Mouse (Mus musculus) kidney, embryonic 15.5 days (tissue): ENCODE measurements around the gene Csf2rb. TPM values are rescaled to one million over a fixed set of nuclear protein-coding genes. Genes with fewer than 3 reads are reported as not detected.
"Not testable (repeated sequence)": the region's sequence is repeated elsewhere in the genome, so short reads cannot be mapped to it uniquely, and the experiment has no call there.

ENCODE experiments used
- ATAC-seq: fragments of 200-750 bp; cut with Nextera tagmentation; replicated peaks from 2 replicates; pipeline ENCODE4 v1.8.0; 2017; ENCODE audit warnings: moderate TSS enrichment; ENCODE audit not compliant: low FRiP score
- H3K27ac ChIP-seq: fragments of 300-500 bp; sonication (generic); 2 replicates; pipeline ENCODE4 v1.5.1; 2015; ENCODE audit warnings: mild to moderate bottlenecking, inconsistent platforms
- H3K27me3 ChIP-seq: fragments of 300-500 bp; sonication (generic); 2 replicates; pipeline ENCODE4 v1.6.1; 2015; ENCODE audit warnings: inconsistent platforms
- H3K36me3 ChIP-seq: fragments of 300-500 bp; sonication (generic); 2 replicates; pipeline ENCODE4 v1.6.1; 2015; ENCODE audit warnings: inconsistent platforms
- H3K4me1 ChIP-seq: fragments of 300-500 bp; sonication (generic); 2 replicates; pipeline ENCODE4 v1.6.1; 2015; ENCODE audit warnings: inconsistent platforms
- H3K4me2 ChIP-seq: fragments of 300-500 bp; sonication (generic); 2 replicates; pipeline ENCODE4 v1.6.1; 2015; ENCODE audit warnings: moderate library complexity, mild to moderate bottlenecking, inconsistent platforms
- H3K4me3 ChIP-seq: fragments of 300-500 bp; sonication (generic); replicated peaks from 2 replicates; pipeline ENCODE4 v1.5.1; 2015; ENCODE audit warnings: mild to moderate bottlenecking, inconsistent platforms
- H3K9ac ChIP-seq: fragments of 300-500 bp; sonication (generic); 2 replicates; pipeline ENCODE4 v1.6.1; 2015; ENCODE audit warnings: mild to moderate bottlenecking, inconsistent platforms
- H3K9me3 ChIP-seq: fragments of 300-500 bp; sonication (generic); replicated peaks from 2 replicates; pipeline ENCODE4 v1.6.1; 2016; ENCODE audit warnings: inconsistent platforms
- WGBS: fragments of 180-500 bp; shearing (Covaris S2); methylation state at CpG from one replicate; pipeline ENCODE4 v1.1.7; 2015; ENCODE audit warnings: mixed read lengths; 5-methylcytosine and 5-hydroxymethylcytosine counted together
- polyA plus RNA-seq: library from polyadenylated mRNA; unstranded; fragments of >200 nt; fragmentation: Nextera tagmentation; extraction: Ambion mirVana; gene quantifications from 2 replicates; pipeline ENCODE4 v1.2.1, GENCODE M21; 2015

Gene Csf2rb
- polyA plus RNA-seq, 1 experiment from 2014 or later, result 1.2 TPM

GRCm38 (mm10) chr15:78309865-78310264, 15.7 kb upstream of the Csf2rb start:
- H3K27ac ChIP-seq, result no peak overlapping the region

GRCm38 (mm10) chr15:78310971-78311370, 14.6 kb upstream of the Csf2rb start:
- Histone ChIP-seq H3K36me3 (no peaks in the 10 kb centered on the region), H3K4me2 (no peak overlapping the region), H3K9ac (no peak overlapping the region), H3K4me3 (no peak overlapping the region), H3K4me1 (peaks cover 3% of the 10 kb centered on the region; the same call in 1 of the 2 replicates), H3K27me3 (no peaks in the 10 kb centered on the region), H3K9me3 (no peaks in the 10 kb centered on the region), H3K27ac (no peak overlapping the region)
- no peak for ATAC-seq
- 70% methylated on average over 4 of the region's 4 CpGs for WGBS

More at GRCm38 (mm10) chr15:78309865-78310264, 15.7 kb upstream of the Csf2rb start:
- H3K9ac ChIP-seq, result no peak overlapping the region
- no peaks in the 10 kb centered on the region for H3K27me3 ChIP-seq
- H3K4me1 ChIP-seq, result peaks cover 3% of the 10 kb centered on the region; the same call in 1 of the 2 replicates
- no peak for ATAC-seq
- H3K36me3 ChIP-seq, result no peaks in the 10 kb centered on the region
- WGBS, result 8% methylated on average over 5 of the region's 5 CpGs
- no peaks in the 10 kb centered on the region for H3K9me3 ChIP-seq
- H3K4me2 ChIP-seq, result no peak overlapping the region
- H3K4me3 ChIP-seq, result no peak overlapping the region

- H3K4me3 ChIP-seq, H3K9ac ChIP-seq, H3K36me3 ChIP-seq, ATAC-seq, H3K27me3 ChIP-seq, H3K4me1 ChIP-seq, H3K27ac ChIP-seq, H3K9me3 ChIP-seq, H3K4me2 ChIP-seq: not testable (repeated sequence)
- WGBS, result 54% methylated on average over 4 of the region's 4 CpGs
These were observed 12.9 kb upstream of the Csf2rb start for GRCm38 (mm10) chr15:78312421-78313233.

- 88% methylated on average over 5 of the region's 5 CpGs for WGBS
- H3K36me3 ChIP-seq, H3K9me3 ChIP-seq, H3K27me3 ChIP-seq, H3K4me2 ChIP-seq, H3K4me1 ChIP-seq, H3K27ac ChIP-seq, ATAC-seq, H3K4me3 ChIP-seq, H3K9ac ChIP-seq: not testable (repeated sequence)
These were observed 11.9 kb upstream of the Csf2rb start for GRCm38 (mm10) chr15:78313659-78314058.

- H3K9me3 ChIP-seq, H3K4me2 ChIP-seq, H3K4me3 ChIP-seq, H3K4me1 ChIP-seq, H3K27ac ChIP-seq, H3K27me3 ChIP-seq, ATAC-seq, H3K36me3 ChIP-seq, H3K9ac ChIP-seq: not testable (repeated sequence)
- WGBS, result 75% methylated on average over 2 of the region's 2 CpGs
These were observed 7.0 kb upstream of the Csf2rb start for GRCm38 (mm10) chr15:78318338-78319171.

GRCm38 (mm10) chr15:78320825-78321496, 4.6 kb upstream of the Csf2rb start:
- H3K9me3 ChIP-seq, result no peaks in the 10 kb centered on the region
- no peak overlapping the region for H3K4me3 ChIP-seq
- no peak overlapping the region; the same call in 1 of the 2 replicates for H3K27ac ChIP-seq
- ATAC-seq, result peak; percentile 82; the same call in 1 of the 2 replicates
- 0 out of 2 replicates have a peak, but pooled peaks cover 2% of the 10 kb centered on the region for H3K4me1 ChIP-seq
- no peak overlapping the region for H3K4me2 ChIP-seq
- no peaks in the 10 kb centered on the region for H3K27me3 ChIP-seq
- 19% methylated on average over 5 of the region's 5 CpGs for WGBS
- H3K9ac ChIP-seq, result no peak overlapping the region
- H3K36me3 ChIP-seq, result no peaks in the 10 kb centered on the region

GRCm38 (mm10) chr15:78323366-78323765, 2.2 kb upstream of the Csf2rb start:
- H3K9me3 ChIP-seq, result no peaks in the 10 kb centered on the region
- no peak overlapping the region for H3K27ac ChIP-seq
- H3K4me2 ChIP-seq, result no peak overlapping the region
- ATAC-seq, result no peak
- H3K27me3 ChIP-seq, result no peaks in the 10 kb centered on the region
- no peak overlapping the region for H3K9ac ChIP-seq
- H3K4me3 ChIP-seq, result no peak overlapping the region
- H3K36me3 ChIP-seq, result no peaks in the 10 kb centered on the region
- WGBS, result 57% methylated on average over 1 of the region's 1 CpGs
- 0 out of 2 replicates have a peak, but pooled peaks cover 2% of the 10 kb centered on the region for H3K4me1 ChIP-seq

- H3K4me2 ChIP-seq, result no peak overlapping the region
- no peaks in the 10 kb centered on the region for H3K9me3 ChIP-seq
- H3K27me3 ChIP-seq, result no peaks in the 10 kb centered on the region
- no peak for ATAC-seq
- H3K9ac ChIP-seq, result no peak overlapping the region
- 88% methylated on average over 2 of the region's 2 CpGs for WGBS
- no peak overlapping the region for H3K4me3 ChIP-seq
- no peaks in the 10 kb centered on the region for H3K36me3 ChIP-seq
- no peak overlapping the region for H3K27ac ChIP-seq
- H3K4me1 ChIP-seq, result 0 out of 2 replicates have a peak, but pooled peaks cover 2% of the 10 kb centered on the region
These were observed 1.3 kb upstream of the Csf2rb start for GRCm38 (mm10) chr15:78324294-78324693.

GRCm38 (mm10) chr15:78326747-78327146, 1.2 kb downstream of the Csf2rb start:
- WGBS, result 86% methylated on average over 10 of the region's 10 CpGs
- no peaks in the 10 kb centered on the region for H3K4me1 ChIP-seq
- H3K9ac ChIP-seq, result no peak overlapping the region
- no peak overlapping the region for H3K4me3 ChIP-seq
- H3K27me3 ChIP-seq, result no peaks in the 10 kb centered on the region
- H3K27ac ChIP-seq, result no peak overlapping the region
- no peaks in the 10 kb centered on the region for H3K9me3 ChIP-seq
- no peak overlapping the region for H3K4me2 ChIP-seq
- H3K36me3 ChIP-seq, result no peaks in the 10 kb centered on the region
- no peak for ATAC-seq

GRCm38 (mm10) chr15:78327753-78328341, 2.3 kb downstream of the Csf2rb start:
- not testable (repeated sequence) for H3K4me2 ChIP-seq, H3K4me3 ChIP-seq, ATAC-seq, H3K4me1 ChIP-seq, H3K27ac ChIP-seq, H3K9ac ChIP-seq, H3K36me3 ChIP-seq, H3K27me3 ChIP-seq, H3K9me3 ChIP-seq
- 84% methylated on average over 6 of the region's 6 CpGs for WGBS

- 83% methylated on average over 3 of the region's 3 CpGs for WGBS
- Histone ChIP-seq H3K4me1 (no peaks in the 10 kb centered on the region), H3K4me2 (no peak overlapping the region)
These were observed 3.1 kb downstream of the Csf2rb start for GRCm38 (mm10) chr15:78328520-78329097.

More at GRCm38 (mm10) chr15:78328520-78329097, 3.1 kb downstream of the Csf2rb start:
- H3K27ac ChIP-seq, result no peak overlapping the region
- no peak overlapping the region for H3K9ac ChIP-seq
- no peak for ATAC-seq
- no peaks in the 10 kb centered on the region for H3K27me3 ChIP-seq
- H3K4me3 ChIP-seq, result no peak overlapping the region
- H3K36me3 ChIP-seq, result no peaks in the 10 kb centered on the region
- H3K9me3 ChIP-seq, result no peaks in the 10 kb centered on the region
